Mouse (Mus musculus): Measurements from ENCODE around the gene Platr25.
"Not testable (repeated sequence)": the region's sequence is repeated elsewhere in the genome, so short reads cannot be mapped to it uniquely, and the experiment has no call there.

DNA sequence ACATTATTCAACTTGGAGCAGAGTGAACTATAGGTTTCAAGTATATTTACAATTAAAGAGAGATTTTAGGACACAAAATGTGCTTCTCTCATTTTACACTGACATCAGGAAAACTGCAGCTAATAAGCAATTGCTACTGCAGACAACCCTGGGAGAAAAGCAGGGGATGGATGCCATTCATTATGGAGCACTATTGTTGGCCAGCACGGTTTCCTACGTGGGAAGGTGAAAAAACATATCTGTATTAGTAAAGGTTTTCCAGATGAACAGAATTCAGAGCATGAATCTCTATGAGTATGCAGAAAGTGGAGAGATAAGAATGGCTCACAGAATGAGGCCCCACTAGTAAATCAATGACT is 25.6 kb upstream of the Platr25 start:
- not testable (repeated sequence) for TF ChIP-seq CTCF (IDR thresholded peaks at IDR 0.05; ENCODE audit: borderline replicate concordance, extremely low read depth, insufficient read depth, insufficient read length); POLR2A (IDR thresholded peaks at IDR 0.05; ENCODE audit: borderline replicate concordance, extremely low read depth, insufficient read depth, insufficient read length, poor library complexity, severe bottlenecking)
